Mouse (Mus musculus) myocyte (in vitro differentiated cells): Measurements from ENCODE around the gene Mlip.

Experiments used
- CEBPB ChIP-seq: IDR thresholded peaks from 2 replicates; pipeline ENCODE4 v1.6.1; 2011; ENCODE audit warnings: mild to moderate bottlenecking, moderate library complexity; ENCODE audit not compliant: poor library complexity, insufficient read depth, severe bottlenecking
- E2F4 ChIP-seq: IDR thresholded peaks from one replicate; pipeline ENCODE4 v1.6.1; 2011; ENCODE audit warnings: mild to moderate bottlenecking, control low read depth, moderate library complexity; ENCODE audit not compliant: insufficient read depth
- MAX ChIP-seq: IDR thresholded peaks from one replicate; pipeline ENCODE4 v1.6.1; 2011; ENCODE audit warnings: low read depth, mild to moderate bottlenecking, control low read depth
- MYOD1 ChIP-seq, 3 experiments: IDR thresholded peaks; one replicate each; pipeline ENCODE4 v1.6.1; 2011; ENCODE audit warnings: control low read depth in 2 of 3, low read depth in 2 of 3, mild to moderate bottlenecking in 2 of 3, moderate library complexity in 1 of 3; ENCODE audit not compliant: insufficient read length in 2 of 3, control insufficient read depth in 1 of 3
- MYOG ChIP-seq, 3 experiments: IDR thresholded peaks; one replicate each; pipeline ENCODE4 v1.6.1; 2011; ENCODE audit warnings: control low read depth in 2 of 3, low read depth in 2 of 3, mild to moderate bottlenecking in 2 of 3; ENCODE audit not compliant: insufficient read length in 2 of 3, control insufficient read depth in 1 of 3, insufficient read depth in 1 of 3
- POLR2A ChIP-seq: IDR thresholded peaks from one replicate; pipeline ENCODE4 v1.6.1; 2011; ENCODE audit warnings: low read depth, mild to moderate bottlenecking, control low read depth, moderate library complexity; ENCODE audit not compliant: insufficient read length
- POLR2AphosphoS2 ChIP-seq: IDR thresholded peaks from one replicate; pipeline ENCODE4 v1.6.1; 2011; ENCODE audit warnings: low read depth, control low read depth; ENCODE audit not compliant: insufficient read length
- REST ChIP-seq: IDR thresholded peaks from one replicate; pipeline ENCODE4 v1.6.1; 2011; ENCODE audit warnings: mild to moderate bottlenecking, control low read depth, moderate library complexity; ENCODE audit not compliant: insufficient read depth, insufficient read length
- SRF ChIP-seq: IDR thresholded peaks from one replicate; pipeline ENCODE4 v1.6.1; 2011; ENCODE audit warnings: low read depth; ENCODE audit not compliant: control insufficient read depth, insufficient read length
- TCF12 ChIP-seq: IDR thresholded peaks from one replicate; pipeline ENCODE4 v1.6.1; 2011; ENCODE audit warnings: mild to moderate bottlenecking, control low read depth; ENCODE audit not compliant: poor library complexity, insufficient read depth, severe bottlenecking

GRCm38 (mm10) chr9:77252134-77252533 lies 100.6 kb downstream of the Mlip start:
- TF ChIP-seq MYOG (IDR thresholded peaks at IDR 0.05; ENCODE audit: control insufficient read depth in 1 of 3, insufficient read depth in 1 of 3, insufficient read length in 2 of 3, low read depth in 2 of 3) (no peak), TCF12 (no peak), MYOD1 (IDR thresholded peaks at IDR 0.05; ENCODE audit: control insufficient read depth in 1 of 3, insufficient read length in 2 of 3, low read depth in 2 of 3) (no peak), POLR2A (no peak), CEBPB (no peak), POLR2AphosphoS2 (no peak), SRF (no peak), E2F4 (no peak), MAX (no peak), REST (no peak)
